8 mouse cellular contexts compared by ENCODE assay signal in the genomic region with DNA sequence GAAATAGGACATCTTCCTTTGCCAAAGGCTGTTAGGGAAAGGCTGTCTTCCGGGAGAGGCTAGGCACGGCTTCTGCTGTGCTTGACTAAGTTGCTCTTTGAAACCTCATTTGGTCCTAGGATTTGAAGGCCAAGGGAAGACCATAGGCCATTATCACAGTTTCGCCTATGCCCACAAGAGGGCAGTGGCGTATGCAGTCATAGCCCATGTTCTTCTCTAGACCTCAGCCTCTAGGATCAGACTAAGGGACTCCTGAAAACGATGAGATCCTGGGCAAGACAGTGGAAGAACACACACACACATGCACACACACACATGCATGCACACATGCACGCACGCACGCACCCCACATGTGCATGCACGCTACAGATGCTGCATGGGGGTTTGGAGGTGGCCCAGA.
DNase-seq lines count a peak whose midpoint lies in the region; ATAC-seq lines count a peak whose summit lies in the region.

No protein-coding gene starts in this region.

- DNase-seq in WW6 (ENCODE audit: low read depth, low spot score) = peak; percentile 40
- DNase-seq in cerebellum, postnatal 14 days = peak; percentile 89 to 90
- DNase-seq in frontal cortex, postnatal 36 days (ENCODE audit: low spot score in 2 of 2) = peak; percentile 68 to 88
- DNase-seq in left cerebral cortex, adult 8-10 months (ENCODE audit: low spot score in 2 of 2) = peak; percentile 61 to 76
- DNase-seq in right cerebral cortex, postnatal 25 days = peak; percentile 67

- ATAC-seq in inflammation-experienced regulatory T-cells, adult 6 months = peak; percentile 68
- ATAC-seq in megakaryocyte progenitor cell, adult 5-6 weeks (replicated peaks; ENCODE audit: poor library complexity) = peak; percentile 65
- no peak for ATAC-seq in erythroid progenitor cell, adult 5-6 weeks (replicated peaks; ENCODE audit: low FRiP score, poor library complexity, severe bottlenecking)
